Mouse (Mus musculus) lung, postnatal 0 days (tissue): ENCODE results near the gene Rpl13a.

Experiments
- CTCF ChIP-seq: IDR thresholded peaks from 2 replicates; pipeline ENCODE4 v1.5.1; 2016; ENCODE audit warnings: antibody characterized with exemption, mild to moderate bottlenecking
- EP300 ChIP-seq: IDR thresholded peaks from 2 replicates; pipeline ENCODE4 v1.6.1; 2016; ENCODE audit warnings: antibody characterized with exemption, mild to moderate bottlenecking, control low read depth

- TF ChIP-seq CTCF (no peak), EP300 (no peak)
These were observed 31.8 kb upstream of the Rpl13a start for GRCm38 (mm10) chr7:45160316-45160800.
